Mouse (Mus musculus): ENCODE results near the gene Nkd1.

GRCm38 (mm10) chr8:88570293-88570998, 49.3 kb downstream of the Nkd1 start:
- no peak for TF ChIP-seq POLR2A (IDR thresholded peaks at IDR 0.05; ENCODE audit: control insufficient read depth, extremely low read depth, insufficient read depth, low read length, poor library complexity)
- no peak for TF ChIP-seq CTCF (IDR thresholded peaks at IDR 0.05; ENCODE audit: borderline replicate concordance, control insufficient read depth, extremely low read depth, insufficient read depth, low read length, poor library complexity)
